Mouse (Mus musculus) liver, embryonic 14.5 days (tissue): ENCODE measurements around the gene Med27.

Source experiments
- CTCF ChIP-seq: IDR thresholded peaks from 2 replicates; pipeline ENCODE4 v1.5.1; 2016; ENCODE audit warnings: antibody characterized with exemption, low read depth, control low read depth
- EP300 ChIP-seq: IDR thresholded peaks from 2 replicates; pipeline ENCODE4 v1.6.1; 2016; ENCODE audit warnings: antibody characterized with exemption, low read depth

- TF ChIP-seq CTCF = no peak
- no peak for TF ChIP-seq EP300
These were observed 166.5 kb downstream of the Med27 start for GRCm38 (mm10) chr2:29513131-29513530.
